Mouse (Mus musculus) MEL (cell line): ENCODE data around the gene Olfr1209.

ENCODE experiments used
- CTCF ChIP-seq, 3 experiments: IDR thresholded peaks in 2 of 3; conservative IDR thresholded peaks in 1 of 3; 2 replicates each; pipeline ENCODE4 v1.5.1; 2011 to 2012; ENCODE audit warnings: low read length in 3 of 3, low read depth in 2 of 3, mild to moderate bottlenecking in 2 of 3, improper control_type of control experiment in 1 of 3, inconsistent platforms in 1 of 3, mixed read lengths in 1 of 3, moderate library complexity in 1 of 3; ENCODE audit not compliant: control insufficient read depth in 1 of 3, insufficient read depth in 1 of 3, poor library complexity in 1 of 3, severe bottlenecking in 1 of 3
- MAZ ChIP-seq: IDR thresholded peaks from 2 replicates; pipeline ENCODE4 v1.6.1; 2012; ENCODE audit warnings: low read depth, mild to moderate bottlenecking, inconsistent platforms, low read length, improper control_type of control experiment
- NRF1 ChIP-seq: IDR thresholded peaks from 2 replicates; pipeline ENCODE4 v1.6.1; 2014; ENCODE audit warnings: low read depth, mild to moderate bottlenecking, inconsistent platforms, low read length, improper control_type of control experiment, moderate library complexity; ENCODE audit not compliant: poor library complexity, insufficient read depth, severe bottlenecking
- ZMIZ1 ChIP-seq: IDR thresholded peaks from 2 replicates; pipeline ENCODE4 v1.6.1; 2012; ENCODE audit warnings: low read depth, mild to moderate bottlenecking, inconsistent platforms, low read length, improper control_type of control experiment, moderate library complexity

- TF ChIP-seq CTCF (IDR thresholded peaks at IDR 0.05 in 2 of 3, conservative IDR thresholded peaks at IDR 0.05 in 1 of 3; ENCODE audit: control insufficient read depth in 1 of 3, insufficient read depth in 1 of 3, low read depth in 2 of 3, low read length in 3 of 3, poor library complexity in 1 of 3, severe bottlenecking in 1 of 3) (no peak), MAZ (no peak), ZMIZ1 (no peak), NRF1 (no peak)
These were observed 38.7 kb upstream of the Olfr1209 start, which contains the start of gene Olfr1212 for GRCm38 (mm10) chr2:88953669-88954068.
